Mouse (Mus musculus) heart, adult 2 months (tissue): ENCODE results near the gene Homer2. TPM values are rescaled to one million over a fixed set of nuclear protein-coding genes. Genes with fewer than 3 reads are reported as not detected.

Experiments used
- DNase-seq, 2 experiments: peaks; one replicate each; pipeline ENCODE4 v3.0.0; 2021
- H3K27ac ChIP-seq: fragments of 200-600 bp; 2 replicates; pipeline ENCODE4 v1.8.1; 2022
- H3K27me3 ChIP-seq: fragments of 200-500 bp; 2 replicates; pipeline ENCODE4 v1.6.1; 2012; ENCODE audit warnings: mild to moderate bottlenecking, low read length, inconsistent platforms, mixed read lengths; ENCODE audit not compliant: control insufficient read depth, insufficient read depth
- H3K36me3 ChIP-seq: fragments of 200-500 bp; 2 replicates; pipeline ENCODE4 v1.6.1; 2012; ENCODE audit warnings: low read length, inconsistent platforms; ENCODE audit not compliant: control insufficient read depth, insufficient read depth
- H3K4me1 ChIP-seq: fragments of 200-500 bp; 2 replicates; pipeline ENCODE4 v1.6.1; 2011; ENCODE audit warnings: low read length; ENCODE audit not compliant: control insufficient read depth, insufficient read depth
- H3K4me3 ChIP-seq: fragments of 200-600 bp; 2 replicates; pipeline ENCODE4 v1.8.1; 2022
- H3K79me2 ChIP-seq: fragments of 200-500 bp; replicated peaks from 2 replicates; pipeline ENCODE4 v1.6.1; 2012; ENCODE audit warnings: mild to moderate bottlenecking, inconsistent platforms, low read length, moderate library complexity, mixed read lengths; ENCODE audit not compliant: control insufficient read depth, insufficient read depth
- H3K9ac ChIP-seq: fragments of 200-500 bp; 2 replicates; pipeline ENCODE4 v1.6.1; 2012; ENCODE audit warnings: low read depth, mild to moderate bottlenecking, control low read depth, inconsistent platforms, low read length, mixed read lengths
- CTCF ChIP-seq: fragments of 200-600 bp; IDR thresholded peaks from 2 replicates; pipeline ENCODE4 v1.8.1; 2022; ENCODE audit warnings: antibody characterized with exemption, mild to moderate bottlenecking, moderate library complexity
- EP300 ChIP-seq: fragments of 200-500 bp; IDR thresholded peaks from 2 replicates; pipeline ENCODE4 v1.6.1; 2011; ENCODE audit warnings: low read depth, low read length, control low read depth; ENCODE audit not compliant: insufficient read depth
- POLR2A ChIP-seq: fragments of 200-500 bp; IDR thresholded peaks from 2 replicates; pipeline ENCODE4 v1.6.1; 2011; ENCODE audit warnings: mild to moderate bottlenecking, low read depth, low read length, control low read depth; ENCODE audit not compliant: insufficient read depth
- WGBS: fragments of 180-500 bp; shearing (Covaris S2); methylation state at CpG from one replicate; pipeline ENCODE4 v1.1.7; 2018; 5-methylcytosine and 5-hydroxymethylcytosine counted together
- intact Hi-C: fragments of 180-260 bp; cut with DNase I; formaldehyde crosslinking; loops from one replicate; pipeline ENCODE4 v1.15.1; 2025
- polyA plus RNA-seq: library from polyadenylated mRNA; depleted of rRNA; stranded (reverse); fragments of >200 nt; gene quantifications from 2 replicates; pipeline ENCODE4 v1.2.3, GENCODE M21; 2012
- total RNA-seq, 2 experiments: library from RNA; stranded (reverse); gene quantifications; 2 replicates each; pipeline ENCODE4 v1.2.3; 2021

Homer2 gene
- total and polyA plus RNA-seq, 3 experiments = 33.1 to 99.5 (median 85.1) TPM

DNA sequence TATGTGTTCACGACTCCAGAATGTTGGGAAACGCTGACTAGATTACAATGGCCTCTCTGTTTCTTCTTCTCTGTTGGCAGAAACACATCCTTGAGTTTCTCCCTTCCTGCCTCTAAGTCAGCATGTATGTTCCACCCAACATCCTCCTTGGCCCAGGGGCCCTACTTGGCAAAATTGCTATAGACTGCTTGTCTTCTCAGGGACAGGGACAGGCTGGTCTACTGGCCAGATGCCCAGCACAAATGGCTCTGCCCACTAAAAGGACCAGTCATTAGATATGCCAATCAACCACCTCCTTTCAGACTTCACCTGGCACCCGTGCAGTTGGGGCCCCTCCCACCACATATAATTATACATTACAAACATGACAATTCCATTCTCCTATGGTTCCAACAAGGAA, 25.9 kb downstream of the Homer2 start:
- no peaks in the 10 kb centered on the region; the same call in 1 of the 2 replicates for H3K79me2 ChIP-seq

DNA sequence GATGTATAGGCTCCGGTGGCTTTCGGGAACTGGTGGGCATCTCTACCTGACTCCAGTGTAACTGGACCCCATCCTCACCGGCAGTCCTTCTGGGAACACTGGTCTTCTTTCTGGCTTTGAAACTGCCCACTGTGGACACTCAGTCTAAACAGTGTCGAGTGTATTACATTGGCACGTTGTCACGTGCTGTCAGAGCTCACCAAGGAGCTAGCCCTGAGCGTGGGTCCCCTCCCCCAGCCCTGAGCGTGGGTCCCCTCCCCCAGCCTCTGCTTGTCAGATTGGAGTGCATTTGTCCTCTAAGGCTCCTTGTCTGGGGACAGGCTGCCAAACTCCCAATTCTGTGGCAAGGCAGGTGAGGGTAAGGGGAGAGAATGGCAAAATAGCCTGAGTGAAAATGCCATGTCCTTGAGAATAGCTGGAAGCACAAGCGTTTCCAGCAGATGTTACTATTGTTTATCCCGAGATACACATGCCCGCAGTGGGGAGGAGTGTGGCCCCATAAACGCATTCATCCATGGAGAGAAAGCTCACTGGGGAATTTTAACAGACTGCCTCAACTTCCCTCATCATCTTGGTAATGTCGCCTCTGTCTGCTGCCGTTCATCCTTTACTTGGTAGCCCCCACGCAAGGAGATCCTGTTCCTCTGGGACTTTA, 33.8 kb downstream of the Homer2 start:
- Histone ChIP-seq H3K4me3 (no peak overlapping the region), H3K9ac (no peak overlapping the region), H3K27me3 (no peaks in the 10 kb centered on the region), H3K36me3 (peaks cover 4% of the 10 kb centered on the region; the same call in 1 of the 2 replicates), H3K27ac (no peak overlapping the region; the same call in 1 of the 2 replicates), H3K4me1 (peaks cover 2% of the 10 kb centered on the region; the same call in 1 of the 2 replicates), H3K79me2 (no peaks in the 10 kb centered on the region)
- intact Hi-C loops = no loop called here
- TF ChIP-seq CTCF (no peak), EP300 (0 out of 2 replicates have a peak, but pooled peaks have one; percentile 33)
- WGBS = 42% methylated on average over 15 of the region's 15 CpGs
- peak in 1 of 2 experiments; percentile 23 for DNase-seq

More for the DNA sequence above, 25.9 kb downstream of the Homer2 start:
- Histone ChIP-seq H3K27me3 (no peaks in the 10 kb centered on the region), H3K27ac (no peak overlapping the region), H3K4me3 (no peak overlapping the region), H3K4me1 (peaks cover 9% of the 10 kb centered on the region; the same call in 1 of the 2 replicates), H3K36me3 (peaks cover 6% of the 10 kb centered on the region; the same call in 1 of the 2 replicates), H3K9ac (no peak overlapping the region)
- peak in 1 of 2 experiments; percentile 45 for DNase-seq
- intact Hi-C loops = loop anchor here (5.0 kb wide), 1 partner anchor 61 kb away; no protein-coding TSS in a partner anchor
- TF ChIP-seq EP300 (no peak), POLR2A (no peak), CTCF (no peak)
- 57% methylated on average over 3 of the region's 3 CpGs for WGBS

DNA sequence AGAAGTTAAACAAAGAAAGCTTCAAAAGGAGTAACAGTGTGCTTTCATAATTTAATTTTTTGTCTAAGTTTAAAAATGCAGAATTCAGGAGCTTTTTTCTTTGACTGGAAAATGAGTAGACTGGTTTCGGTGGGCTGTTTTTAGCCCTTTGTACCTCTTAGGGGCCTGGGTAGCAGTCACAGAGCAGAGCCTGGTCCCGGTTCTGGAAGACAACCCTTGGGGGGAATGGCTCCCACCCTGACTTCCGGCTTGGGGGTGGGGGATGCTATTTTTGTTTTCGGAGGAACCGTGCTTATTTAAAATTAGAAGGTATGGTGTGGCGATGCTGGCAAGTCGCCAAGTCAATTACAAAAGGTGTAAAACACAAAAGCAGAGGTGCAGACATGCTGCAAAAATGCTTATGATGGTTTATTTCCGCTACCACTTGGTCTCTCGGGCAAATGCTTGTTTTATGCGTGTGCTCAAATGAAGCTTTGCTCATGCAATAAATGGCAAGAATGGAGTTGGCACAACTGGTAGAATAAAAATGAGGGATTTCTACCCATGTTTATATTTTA, 34.5 kb downstream of the Homer2 start:
- peaks cover 2% of the 10 kb centered on the region; the same call in 1 of the 2 replicates for H3K4me1 ChIP-seq
- no peak overlapping the region for H3K9ac ChIP-seq
- no peaks in the 10 kb centered on the region for H3K79me2 ChIP-seq
- 32% methylated on average over 10 of the region's 10 CpGs for WGBS
- H3K27me3 ChIP-seq = no peaks in the 10 kb centered on the region
- no peak for TF ChIP-seq EP300
- H3K4me3 ChIP-seq = no peak overlapping the region
- DNase-seq = no peak
- no peak overlapping the region for H3K27ac ChIP-seq
- intact Hi-C loops = no loop called here
- peaks cover 4% of the 10 kb centered on the region; the same call in 1 of the 2 replicates for H3K36me3 ChIP-seq

DNA sequence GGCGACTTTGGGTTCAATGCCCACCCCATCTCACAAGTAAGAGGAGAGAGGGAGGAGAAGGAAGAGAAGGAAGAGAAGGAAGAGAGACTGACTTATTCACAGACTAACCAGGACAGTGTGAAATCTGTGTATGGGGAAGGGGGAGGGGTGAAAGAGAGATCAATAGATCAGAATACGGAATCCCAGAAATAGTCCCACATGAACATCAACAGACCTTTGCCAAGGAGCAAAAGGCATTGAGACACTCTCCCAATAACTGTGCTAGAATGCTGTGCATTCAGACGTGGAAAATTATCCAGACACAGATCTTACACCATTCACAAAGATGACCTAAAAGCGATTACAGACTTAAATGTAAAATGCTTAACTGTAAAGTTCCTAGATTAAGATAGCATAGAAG, 40.2 kb downstream of the Homer2 start:
- intact Hi-C loops = no loop called here
- DNase-seq = no peak
- 82% methylated on average over 4 of the region's 4 CpGs for WGBS
- TF ChIP-seq EP300 (no peak), POLR2A (no peak), CTCF (no peak)
- Histone ChIP-seq H3K27ac (no peak overlapping the region), H3K4me1 (no peaks in the 10 kb centered on the region), H3K27me3 (no peaks in the 10 kb centered on the region), H3K36me3 (no peaks in the 10 kb centered on the region), H3K4me3 (no peak overlapping the region), H3K9ac (no peak overlapping the region), H3K79me2 (no peaks in the 10 kb centered on the region)

DNA sequence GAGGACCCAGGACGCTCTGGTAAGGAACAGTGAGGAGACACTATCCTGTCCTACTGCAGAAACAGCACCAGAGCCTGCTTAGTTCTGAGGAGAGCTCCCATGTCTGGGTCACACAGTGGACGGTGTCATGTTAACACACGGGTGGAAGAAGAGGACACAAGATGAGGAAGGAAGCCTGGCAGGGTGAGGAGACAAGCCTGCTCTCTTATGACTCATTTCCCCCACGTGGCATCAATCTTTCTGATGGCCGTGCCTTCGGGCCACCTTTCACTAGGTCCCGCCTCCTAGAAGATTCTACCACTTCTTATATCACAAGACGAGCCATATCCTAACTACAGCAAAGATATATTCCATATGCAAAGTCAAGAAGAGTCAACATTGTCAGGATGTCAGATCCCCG, 40.7 kb downstream of the Homer2 start:
- H3K79me2 ChIP-seq = no peaks in the 10 kb centered on the region
- no peak overlapping the region for H3K9ac ChIP-seq
- 58% methylated on average over 9 of the region's 9 CpGs for WGBS
- no peak overlapping the region for H3K27ac ChIP-seq
- H3K4me3 ChIP-seq = no peak overlapping the region
- no peaks in the 10 kb centered on the region for H3K4me1 ChIP-seq
- intact Hi-C loops = no loop called here
- no peaks in the 10 kb centered on the region for H3K36me3 ChIP-seq
- H3K27me3 ChIP-seq = no peaks in the 10 kb centered on the region
- DNase-seq = no peak
- TF ChIP-seq EP300 (no peak), POLR2A (no peak), CTCF (no peak)

DNA sequence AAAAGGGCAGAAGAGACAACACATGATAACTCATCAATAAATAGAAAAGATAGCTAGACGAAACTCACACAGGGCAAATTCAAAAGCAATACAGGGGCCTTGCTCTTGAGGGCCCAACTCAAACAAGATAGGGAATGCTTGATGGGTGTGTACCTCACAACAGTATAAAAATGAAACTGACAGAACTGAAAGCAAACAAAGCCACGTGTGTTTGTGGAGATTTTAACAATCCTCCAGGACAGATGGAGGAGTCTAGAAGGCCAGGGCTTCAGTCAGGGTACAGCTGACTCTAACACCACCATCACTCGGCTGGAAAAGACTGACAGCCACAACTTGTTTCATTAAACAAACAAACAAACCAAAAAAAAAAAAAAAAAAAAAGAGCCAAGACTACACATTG, 44.3 kb downstream of the Homer2 start:
- Histone ChIP-seq H3K4me3 (no peak overlapping the region), H3K4me1 (no peaks in the 10 kb centered on the region), H3K27ac (no peak overlapping the region), H3K36me3 (no peaks in the 10 kb centered on the region), H3K9ac (no peak overlapping the region), H3K79me2 (no peaks in the 10 kb centered on the region), H3K27me3 (no peaks in the 10 kb centered on the region)
- WGBS = 55% methylated on average over 3 of the region's 3 CpGs
- TF ChIP-seq EP300 (no peak), POLR2A (no peak), CTCF (no peak)
- DNase-seq = no peak
- intact Hi-C loops = no loop called here
